Mouse (Mus musculus): Measurements from ENCODE around the gene Rph3a.

GRCm38 (mm10) chr5:120968134-120968532 is 41.8 kb downstream of the Rph3a start:
- TF ChIP-seq GATA1 (IDR thresholded peaks at IDR 0.05; ENCODE audit: low read length) (no peak), TAL1 (IDR thresholded peaks at IDR 0.05; ENCODE audit: low read length) (no peak)

All from erythroblast, embryonic 14.5 days (primary cell).